Mouse (Mus musculus) kidney, postnatal 4 days (tissue): ENCODE results near the gene Olfr597.
"Not testable (repeated sequence)": the region's sequence is repeated elsewhere in the genome, so short reads cannot be mapped to it uniquely, and the experiment has no call there.

Experiments
- DNase-seq, 2 experiments: peaks; one replicate each; pipeline ENCODE4 v3.0.0; 2021; ENCODE audit warnings: mixed read lengths in 2 of 2

Gene Olfr597

GRCm38 (mm10) chr7:103316015-103316414 is at the start of gene Olfr597:
Gene Olfr597 (plus strand): TSS chr7:103316315.
- not testable (repeated sequence) for DNase-seq

GRCm38 (mm10) chr7:103305348-103305747 is 10.8 kb upstream of the Olfr597 start, which contains the start of gene Olfr596:
Gene Olfr596 (plus strand): TSS chr7:103305648.
- not testable (repeated sequence) for DNase-seq

- DNase-seq: no peak
These were observed 7.2 kb downstream of the Olfr597 start, which contains the start of gene Olfr598 for GRCm38 (mm10) chr7:103323268-103323667. Gene Olfr598 (plus strand): TSS chr7:103323568.

- DNase-seq: no peak
These were observed 19.5 kb downstream of the Olfr597 start, which contains the start of gene Olfr599 for GRCm38 (mm10) chr7:103335617-103336016. Gene Olfr599 (plus strand): TSS chr7:103335917.

GRCm38 (mm10) chr7:103349569-103349968 is 33.5 kb downstream of the Olfr597 start, which contains the start of gene Olfr600:
Gene Olfr600 (minus strand): TSS chr7:103349669.
- no peak for DNase-seq

- no peak for DNase-seq
These were observed 46.4 kb downstream of the Olfr597 start, which contains the start of gene Olfr601 for GRCm38 (mm10) chr7:103362555-103362954. Gene Olfr601 (minus strand): TSS chr7:103362655.
